22 mouse cellular contexts compared by ENCODE assay signal in the genomic region with DNA sequence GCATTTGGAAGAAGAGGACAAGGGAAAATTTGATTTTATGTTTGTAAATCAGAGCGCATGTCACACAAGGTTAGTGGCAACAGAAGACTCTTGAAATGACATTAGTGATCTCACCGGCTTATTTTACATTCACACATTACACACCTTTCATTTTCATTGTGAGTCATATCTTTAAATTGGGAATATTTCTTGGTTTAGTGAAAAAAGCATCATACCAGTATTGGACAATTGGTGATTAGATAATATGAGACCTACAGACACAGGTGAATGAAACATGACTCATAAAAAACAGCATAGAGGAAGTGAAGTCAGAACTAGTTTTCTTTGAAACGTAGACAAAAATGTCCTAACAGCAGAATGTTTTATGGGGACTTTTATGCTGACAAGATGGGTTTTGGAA. TPM values are rescaled to one million over a fixed set of nuclear protein-coding genes. Genes with fewer than 3 reads are reported as not detected.
DNase-seq lines count a peak whose midpoint lies in the region; ATAC-seq lines count a peak whose summit lies in the region.
"Had no signal": no experiment of that assay in that cellular context is flagged by ENCODE, and none has a peak within 500 bp of the region (broad histone marks: within the 10 kb centered on the region; RNA-seq: fewer than 3 reads in every experiment).

No protein-coding gene starts in this region.

- 0 out of 2 replicates have a peak overlapping the region, but pooled peaks have one; percentile 2 for H3K4me3 ChIP-seq in heart, embryonic 13.5 days
- H3K4me3 ChIP-seq: hindbrain, embryonic 12.5 days; limb, embryonic 10.5 days; liver, embryonic 15.5 days; lung, embryonic 15.5 days; megakaryocyte, embryonic 14.5 days; midbrain, embryonic 13.5 days had no signal

- ATAC-seq in heart, embryonic 13.5 days (ENCODE audit: extremely low read depth, insufficient number of reproducible peaks, low FRiP score, low TSS enrichment), result no peak
- ATAC-seq in CD4-positive, CD25-positive, alpha-beta regulatory T cell, adult 4 months, result peak; percentile 71
- ATAC-seq in inflammation-experienced regulatory T-cells, adult 6 months, result peak; percentile 55
- ATAC-seq: forebrain, embryonic 14.5 days; midbrain, embryonic 13.5 days; Patski had no signal

- H3K36me3 ChIP-seq in heart, embryonic 13.5 days, result no peaks in the 10 kb centered on the region
- H3K36me3 ChIP-seq: hindbrain, embryonic 12.5 days; lung, embryonic 15.5 days; midbrain, embryonic 13.5 days had no signal

- intact Hi-C loops in heart, postnatal 10 days (cut with DNase I), result loop anchor here (5.0 kb wide), 1 partner anchor 100 kb away; the partner anchor contains the start of gene Spocd1

- H3K4me1 ChIP-seq in heart, embryonic 13.5 days, result peaks cover 90% of the 10 kb centered on the region

- H3K9ac ChIP-seq in heart, embryonic 13.5 days, result 0 out of 2 replicates have a peak overlapping the region, but pooled peaks have one; percentile 30
- H3K9ac ChIP-seq: hindbrain, embryonic 12.5 days; liver, embryonic 15.5 days; lung, embryonic 15.5 days; midbrain, embryonic 13.5 days had no signal

- H3K27me3 ChIP-seq in heart, embryonic 13.5 days (replicated peaks), result no peaks in the 10 kb centered on the region
- H3K27me3 ChIP-seq: hindbrain, embryonic 12.5 days; liver, embryonic 15.5 days; lung, embryonic 15.5 days; megakaryocyte, embryonic 14.5 days; midbrain, embryonic 13.5 days; Patski had no signal

- peak overlapping the region; percentile 70 for H3K27ac ChIP-seq in heart, embryonic 13.5 days (replicated peaks)
- H3K27ac ChIP-seq: hindbrain, embryonic 12.5 days; limb, embryonic 10.5 days; liver, embryonic 15.5 days; lung, embryonic 15.5 days; midbrain, embryonic 13.5 days had no signal

- 68% methylated on average over 3 of the region's 3 CpGs for WGBS in heart, embryonic 13.5 days

- DNase-seq in heart, postnatal 10 days, result no peak
- DNase-seq in CD4-positive helper T cell, adult 2 months (ENCODE audit: low read depth, low spot score), result peak; percentile 60
- no peak for DNase-seq in adrenal gland, postnatal 4 days (ENCODE audit: low spot score in 2 of 2)
- no peak for DNase-seq in cerebellum, postnatal 25 days
- DNase-seq: adrenal gland, adult 8-10 months; B cell, adult 2 months; cerebellum, adult 8-10 months; kidney, adult 8-10 months; kidney, postnatal 10 days; liver; spleen, adult 18-20 months had no signal

- no peaks in the 10 kb centered on the region for H3K9me3 ChIP-seq in heart, embryonic 13.5 days
- H3K9me3 ChIP-seq: hindbrain, embryonic 12.5 days; limb, embryonic 10.5 days; liver, embryonic 15.5 days; lung, embryonic 15.5 days; megakaryocyte, embryonic 14.5 days; midbrain, embryonic 13.5 days had no signal

- H3K4me2 ChIP-seq in heart, embryonic 13.5 days, result peak overlapping the region; percentile 50
- H3K4me2 ChIP-seq: hindbrain, embryonic 12.5 days; liver, embryonic 15.5 days; lung, embryonic 15.5 days; midbrain, embryonic 13.5 days had no signal

RNA-seq across cellular contexts. Expression of gene Ptp4a2, which starts 16.6 kb away (rescaled TPM):
- 326 and 374 TPM in 2 replicates for polyA plus RNA-seq in heart, embryonic 13.5 days (2015; fragmentation: Nextera tagmentation; extraction: Ambion mirVana)
- 100 to 1,000 TPM; 243 to 271 TPM for total RNA-seq in heart, postnatal 10 days (2021)
- 1,000 to 10,000 TPM; 1,309 to 1,442 TPM for polyA plus RNA-seq in CD4-positive, CD25-positive, alpha-beta regulatory T cell, adult 4 months (2017; shearing (Covaris generic))
- polyA plus RNA-seq in inflammation-experienced regulatory T-cells, adult 6 months (2017; shearing (Covaris generic)), result 1,000 to 10,000 TPM; 1,860 to 2,586 (median 2,027) TPM
- total RNA-seq in adrenal gland, postnatal 4 days (2021), result 100 to 1,000 TPM; 282 to 309 TPM
